Mouse (Mus musculus): ENCODE measurements around the gene Odf3.
"Not testable (repeated sequence)": the region's sequence is repeated elsewhere in the genome, so short reads cannot be mapped to it uniquely, and the experiment has no call there.

Odf3 gene

DNA sequence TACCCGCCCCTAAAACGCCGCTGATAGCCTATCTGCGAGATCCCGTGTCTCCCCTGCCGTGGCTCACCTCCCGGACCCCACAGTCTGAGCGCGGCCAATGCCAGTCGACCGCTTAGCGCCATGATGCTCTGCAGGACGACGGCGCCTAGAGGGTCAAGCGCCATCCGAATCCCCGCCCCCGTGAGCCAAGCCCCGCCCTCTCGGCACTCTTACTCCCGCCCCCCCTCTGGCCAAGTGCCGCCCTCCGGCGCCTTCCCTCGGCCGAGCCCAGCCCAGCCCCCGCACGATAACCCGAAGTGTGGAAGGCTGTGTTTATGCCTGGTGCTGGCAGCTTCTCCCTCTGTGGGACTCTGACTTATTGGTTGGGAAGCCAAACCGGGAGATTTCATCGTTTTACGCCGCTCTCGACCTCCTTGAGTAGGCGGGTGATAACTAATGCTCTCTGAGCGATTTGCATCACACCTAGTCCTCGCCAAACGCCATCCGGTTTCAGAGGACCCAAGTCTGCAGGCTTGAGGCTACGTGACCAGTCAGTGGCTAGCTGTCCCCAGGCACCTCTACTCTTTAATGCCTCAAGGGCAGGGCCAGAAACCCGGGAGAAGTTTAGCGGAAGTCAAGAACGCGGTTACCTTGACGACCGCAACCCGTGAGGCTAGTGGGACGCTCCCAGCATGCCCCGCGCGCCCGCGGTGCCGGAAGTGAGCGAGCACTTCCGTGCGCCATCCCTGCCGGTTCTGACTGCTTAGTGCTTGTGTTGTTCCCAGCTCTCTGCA is 34.3 kb downstream of the Odf3 start, which contains the start of the genes Psmd13 and Sirt3:
Psmd13 (plus strand) TSS at position 273 of the 773 bp plus-strand sequence.
Sirt3 (minus strand) TSS at position 614 of the 773 bp plus-strand sequence.
- DNase-seq (ENCODE audit: low spot score in 2 of 2), result peak; percentile 93 to 97

DNA sequence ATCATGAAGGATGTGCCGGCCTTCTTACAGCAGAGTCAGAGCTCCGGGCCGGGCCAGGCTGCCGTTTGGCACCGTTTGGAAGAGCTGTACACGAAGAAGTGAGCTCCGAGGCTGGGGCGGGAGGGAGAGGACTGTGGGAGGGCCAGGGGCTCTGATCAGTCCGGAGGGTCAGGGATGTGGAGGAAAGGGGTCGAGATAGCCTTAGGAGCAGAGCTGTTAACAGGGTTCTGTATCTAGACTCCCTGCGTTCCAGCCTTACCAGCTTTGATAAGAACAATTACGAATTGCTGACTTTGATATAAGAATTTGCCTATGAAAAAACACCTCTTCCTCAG is 34.8 kb downstream of the Odf3 start:
- no peak for DNase-seq (ENCODE audit: low spot score in 2 of 2)

DNA sequence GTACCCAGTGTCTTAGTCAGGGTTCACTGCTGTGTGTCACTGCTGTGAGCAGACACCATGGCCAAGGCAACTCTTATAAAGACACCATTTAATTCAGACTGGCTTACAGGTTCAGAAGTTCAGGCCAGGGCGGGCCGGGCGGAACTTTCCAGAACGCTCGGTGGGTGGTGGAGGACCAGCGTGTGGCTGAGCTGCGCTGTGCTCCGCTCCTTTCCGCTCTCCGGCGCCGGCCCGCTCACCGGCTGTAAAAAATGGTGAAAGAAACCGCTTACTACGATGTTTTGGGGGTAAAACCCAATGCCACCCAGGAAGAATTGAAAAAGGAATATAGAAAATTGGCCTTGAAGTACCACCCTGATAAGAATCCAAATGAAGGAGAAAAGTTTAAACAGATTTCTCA is 43.0 kb downstream of the Odf3 start:
- DNase-seq (ENCODE audit: low spot score in 2 of 2), result not testable (repeated sequence)

DNA sequence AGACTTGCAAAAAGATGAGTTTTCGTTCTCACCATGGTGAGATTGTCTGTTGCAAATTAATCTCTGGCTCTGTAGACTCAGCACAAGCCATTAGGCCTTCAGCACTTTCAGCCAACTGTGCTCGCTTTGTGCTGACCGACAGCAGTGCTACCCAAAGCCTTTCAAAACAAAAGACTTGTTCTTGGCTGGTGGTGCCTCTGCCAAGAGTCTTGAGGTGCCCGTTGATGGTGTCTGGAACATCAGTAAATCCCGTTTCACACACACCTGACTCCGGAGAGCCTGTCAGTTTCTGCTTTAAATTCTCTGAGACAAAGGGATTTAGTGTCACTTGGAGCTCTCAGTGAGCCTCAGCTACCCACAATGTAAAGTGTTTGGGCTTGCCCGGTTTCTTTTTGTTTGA is 46.4 kb downstream of the Odf3 start:
- no peak for DNase-seq (ENCODE audit: low spot score in 2 of 2)

DNA sequence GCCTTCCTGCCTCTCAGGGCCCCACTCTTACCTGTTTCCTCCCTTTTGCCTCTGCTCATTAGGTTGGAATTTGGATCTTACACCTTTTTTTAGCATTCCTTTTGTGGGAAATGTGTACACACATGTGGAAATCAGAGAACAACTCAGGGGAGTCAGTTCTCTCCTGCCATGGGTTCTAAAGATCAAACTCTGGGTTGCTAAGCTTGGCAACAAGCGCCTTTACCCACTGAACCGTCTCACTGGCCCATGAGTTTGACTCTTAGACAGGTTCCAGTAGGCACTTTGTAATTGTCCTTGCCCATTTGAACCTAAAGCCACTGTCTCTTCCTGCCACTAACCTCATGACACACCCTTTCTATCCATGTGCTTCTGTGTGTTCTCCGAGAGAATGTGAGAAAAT is 47.0 kb downstream of the Odf3 start:
- no peak for DNase-seq (ENCODE audit: low spot score in 2 of 2)

DNA sequence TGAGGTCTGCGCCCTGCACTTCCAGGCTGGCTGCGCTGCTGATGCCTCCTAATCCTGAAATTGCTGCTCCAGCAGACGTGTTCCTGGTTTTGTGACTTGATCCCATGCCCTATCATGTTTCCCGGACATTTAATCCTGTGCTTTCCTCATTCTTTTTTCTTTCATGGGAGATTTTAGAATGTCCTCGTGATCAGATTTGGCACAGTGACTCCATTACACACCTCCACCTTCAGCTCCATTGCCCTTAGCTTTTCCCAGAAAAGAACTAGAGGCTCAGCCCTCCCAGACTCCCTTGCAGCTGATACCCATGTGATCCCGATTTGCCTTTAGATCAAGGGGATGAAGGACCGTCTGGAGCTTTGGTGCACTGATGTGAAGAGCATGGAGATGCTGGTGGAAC is 50.3 kb downstream of the Odf3 start:
- no peak for DNase-seq (ENCODE audit: low spot score in 2 of 2)

DNA sequence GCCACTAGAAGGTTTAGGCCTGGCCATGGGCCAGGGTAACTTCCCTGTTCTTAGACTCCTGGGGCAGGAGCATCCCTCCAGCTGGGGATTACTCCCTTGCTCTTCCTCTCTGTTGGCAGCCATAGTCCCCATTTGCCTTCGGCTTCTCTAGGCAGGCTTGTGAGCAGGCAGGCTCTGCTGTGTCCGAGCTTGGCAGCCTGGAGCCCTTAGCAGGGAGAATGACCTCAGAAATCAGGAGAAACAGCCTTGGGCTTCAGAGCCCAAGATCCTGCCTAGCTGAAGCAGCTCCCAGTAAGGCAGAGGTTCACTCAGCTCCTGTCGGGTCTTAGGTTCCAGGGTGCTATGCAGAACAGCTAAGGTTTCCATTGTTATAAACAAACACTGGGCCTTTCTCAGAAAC is 51.5 kb downstream of the Odf3 start:
- DNase-seq (ENCODE audit: low spot score in 2 of 2), result no peak

DNA sequence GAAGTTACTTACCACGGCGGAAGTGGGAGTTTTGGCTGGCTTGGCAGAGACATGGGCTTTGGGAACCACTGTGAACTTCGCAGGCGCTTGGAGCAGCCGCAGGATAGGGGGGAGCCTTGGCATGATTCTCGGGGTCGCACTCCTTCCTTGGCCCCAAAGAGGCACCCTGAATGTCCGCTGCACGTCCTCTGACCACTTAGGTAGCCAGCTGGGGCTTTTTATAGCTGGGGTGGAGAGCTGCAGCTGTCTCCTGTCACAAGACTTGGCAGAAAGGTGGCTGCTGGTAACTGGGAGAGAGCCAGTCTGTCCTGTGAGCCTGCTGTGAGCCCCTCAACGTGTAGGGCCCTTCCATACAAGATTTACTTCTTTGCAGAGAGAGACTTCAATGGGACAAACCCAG is 52.6 kb downstream of the Odf3 start, which contains the start of gene Cox8b:
Cox8b (minus strand) TSS at position 227 of the 400 bp plus-strand sequence.
- DNase-seq (ENCODE audit: low spot score in 2 of 2), result no peak
